Mouse (Mus musculus): ENCODE results near the gene Izumo4. TPM values are rescaled to one million over a fixed set of nuclear protein-coding genes. Genes with fewer than 3 reads are reported as not detected.

Gene Izumo4
- polyA plus RNA-seq, 1 experiment from 2014 or later: 15.5 TPM

DNA sequence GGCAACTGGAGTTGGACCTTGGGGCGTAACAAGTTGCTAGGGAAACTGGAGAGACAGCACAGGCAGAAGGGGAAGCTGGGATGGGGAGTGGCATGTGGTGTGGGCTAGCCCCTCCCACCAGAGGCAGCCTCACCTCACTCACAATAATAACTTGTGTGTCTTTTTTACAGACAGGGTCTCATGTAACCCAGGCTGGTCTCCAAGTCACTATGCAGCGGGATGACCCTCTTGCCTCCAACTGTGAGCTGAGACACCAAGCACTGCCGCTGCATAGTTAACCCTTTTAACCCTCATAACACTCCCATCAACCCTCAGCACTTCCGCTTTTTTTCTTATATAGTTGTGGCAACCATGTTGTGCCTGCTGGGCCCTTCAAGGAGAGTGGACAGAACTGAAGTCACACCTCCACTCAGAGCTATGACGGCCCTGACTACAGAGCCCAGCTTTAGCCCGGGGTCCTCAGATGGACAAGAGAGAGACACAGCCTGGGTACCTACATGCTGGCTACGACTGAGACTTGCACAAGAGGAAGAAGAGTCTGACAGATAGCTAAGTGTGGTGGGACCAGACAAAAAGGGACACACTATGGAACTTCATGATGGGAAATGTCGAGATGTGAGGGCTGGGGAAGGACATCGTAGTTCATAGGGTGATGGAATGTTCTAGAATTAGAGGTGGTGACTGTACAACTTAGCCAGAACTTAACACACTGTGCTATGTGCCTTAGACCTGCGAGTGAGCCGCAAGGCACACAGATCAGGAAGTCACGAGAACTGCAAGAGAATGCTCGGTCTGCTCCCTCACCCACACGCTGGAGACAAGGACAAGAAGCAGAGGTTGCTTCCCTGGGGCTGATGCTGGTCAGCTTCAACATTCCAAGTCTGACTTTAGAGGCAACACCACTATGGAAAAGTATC is 9.5 kb upstream of the Izumo4 start:
- no peaks in the 10 kb centered on the region for H3K9me3 ChIP-seq (ENCODE audit: control insufficient read depth, low read length)
- no peaks in the 10 kb centered on the region for H3K4me1 ChIP-seq (replicated peaks; ENCODE audit: control insufficient read depth, insufficient read depth, low read length)
- 81% methylated on average over 14 of the region's 14 CpGs for WGBS
- no peak for ATAC-seq (replicated peaks; ENCODE audit: low FRiP score, low TSS enrichment, low read depth)
- H3K27ac ChIP-seq (ENCODE audit: low read depth): no peak overlapping the region
- H3K36me3 ChIP-seq (ENCODE audit: control insufficient read depth, insufficient read depth, low read length): peaks cover 42% of the 10 kb centered on the region
- H3K27me3 ChIP-seq (replicated peaks; ENCODE audit: control insufficient read depth, insufficient read depth, low read length): no peaks in the 10 kb centered on the region
- DNase-seq (ENCODE audit: low spot score): no peak
- no peak overlapping the region for H3K4me3 ChIP-seq (ENCODE audit: low read depth, low read length)
- H3K4me2 ChIP-seq (ENCODE audit: low read length): no peak overlapping the region
- no peak overlapping the region for H3K9ac ChIP-seq (ENCODE audit: low read length)

GRCm38 (mm10) chr10:80693401-80694045 is 8.5 kb upstream of the Izumo4 start:
- WGBS: 93% methylated on average over 12 of the region's 12 CpGs
- Histone ChIP-seq H3K4me2 (ENCODE audit: low read length) (no peak overlapping the region), H3K4me3 (ENCODE audit: low read depth, low read length) (no peak overlapping the region), H3K9me3 (ENCODE audit: control insufficient read depth, low read length) (no peaks in the 10 kb centered on the region), H3K4me1 (replicated peaks; ENCODE audit: control insufficient read depth, insufficient read depth, low read length) (no peaks in the 10 kb centered on the region), H3K36me3 (ENCODE audit: control insufficient read depth, insufficient read depth, low read length) (peaks cover 40% of the 10 kb centered on the region), H3K9ac (ENCODE audit: low read length) (no peak overlapping the region), H3K27ac (ENCODE audit: low read depth) (no peak overlapping the region), H3K27me3 (replicated peaks; ENCODE audit: control insufficient read depth, insufficient read depth, low read length) (no peaks in the 10 kb centered on the region)
- ATAC-seq (replicated peaks; ENCODE audit: low FRiP score, low TSS enrichment, low read depth) (no peak), DNase-seq (ENCODE audit: low spot score) (no peak)

GRCm38 (mm10) chr10:80694159-80694938 is 7.6 kb upstream of the Izumo4 start:
- Histone ChIP-seq H3K9ac (ENCODE audit: low read length) (no peak overlapping the region), H3K4me1 (replicated peaks; ENCODE audit: control insufficient read depth, insufficient read depth, low read length) (no peaks in the 10 kb centered on the region), H3K9me3 (ENCODE audit: control insufficient read depth, low read length) (no peaks in the 10 kb centered on the region), H3K27ac (ENCODE audit: low read depth) (no peak overlapping the region), H3K4me2 (ENCODE audit: low read length) (no peak overlapping the region), H3K4me3 (ENCODE audit: low read depth, low read length) (no peak overlapping the region), H3K36me3 (ENCODE audit: control insufficient read depth, insufficient read depth, low read length) (peaks cover 33% of the 10 kb centered on the region), H3K27me3 (replicated peaks; ENCODE audit: control insufficient read depth, insufficient read depth, low read length) (no peaks in the 10 kb centered on the region)
- DNase-seq (ENCODE audit: low spot score) (no peak), ATAC-seq (replicated peaks; ENCODE audit: low FRiP score, low TSS enrichment, low read depth) (no peak)
- 88% methylated on average over 13 of the region's 13 CpGs for WGBS

DNA sequence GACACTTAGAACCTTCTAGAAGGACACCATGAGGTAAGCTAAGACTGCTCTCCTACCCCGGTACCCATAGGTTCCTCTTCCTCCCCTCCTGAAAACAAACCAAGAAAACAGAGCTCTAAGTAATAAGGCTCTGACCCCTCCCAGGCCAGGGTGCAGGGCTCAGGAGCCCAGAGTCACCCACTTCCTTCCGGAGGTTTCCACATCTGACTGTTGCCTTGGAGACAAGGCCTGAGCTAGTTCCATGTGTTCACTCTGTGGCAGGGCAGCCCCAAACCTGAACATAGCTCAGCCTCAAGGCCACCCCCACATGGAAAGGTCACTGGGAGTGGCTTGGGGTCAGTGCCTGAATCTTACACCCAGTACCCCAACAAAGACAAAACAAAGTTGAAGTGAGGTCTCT is 6.8 kb upstream of the Izumo4 start:
- Histone ChIP-seq H3K36me3 (ENCODE audit: control insufficient read depth, insufficient read depth, low read length) (peaks cover 25% of the 10 kb centered on the region), H3K27me3 (replicated peaks; ENCODE audit: control insufficient read depth, insufficient read depth, low read length) (no peaks in the 10 kb centered on the region), H3K9ac (ENCODE audit: low read length) (no peak overlapping the region), H3K4me1 (replicated peaks; ENCODE audit: control insufficient read depth, insufficient read depth, low read length) (peaks cover 5% of the 10 kb centered on the region; the same call in 1 of the 2 replicates), H3K4me2 (ENCODE audit: low read length) (no peak overlapping the region), H3K9me3 (ENCODE audit: control insufficient read depth, low read length) (no peaks in the 10 kb centered on the region), H3K4me3 (ENCODE audit: low read depth, low read length) (no peak overlapping the region), H3K27ac (ENCODE audit: low read depth) (no peak overlapping the region)
- ATAC-seq (replicated peaks; ENCODE audit: low FRiP score, low TSS enrichment, low read depth) (no peak), DNase-seq (ENCODE audit: low spot score) (no peak)
- WGBS: 59% methylated on average over 2 of the region's 2 CpGs

DNA sequence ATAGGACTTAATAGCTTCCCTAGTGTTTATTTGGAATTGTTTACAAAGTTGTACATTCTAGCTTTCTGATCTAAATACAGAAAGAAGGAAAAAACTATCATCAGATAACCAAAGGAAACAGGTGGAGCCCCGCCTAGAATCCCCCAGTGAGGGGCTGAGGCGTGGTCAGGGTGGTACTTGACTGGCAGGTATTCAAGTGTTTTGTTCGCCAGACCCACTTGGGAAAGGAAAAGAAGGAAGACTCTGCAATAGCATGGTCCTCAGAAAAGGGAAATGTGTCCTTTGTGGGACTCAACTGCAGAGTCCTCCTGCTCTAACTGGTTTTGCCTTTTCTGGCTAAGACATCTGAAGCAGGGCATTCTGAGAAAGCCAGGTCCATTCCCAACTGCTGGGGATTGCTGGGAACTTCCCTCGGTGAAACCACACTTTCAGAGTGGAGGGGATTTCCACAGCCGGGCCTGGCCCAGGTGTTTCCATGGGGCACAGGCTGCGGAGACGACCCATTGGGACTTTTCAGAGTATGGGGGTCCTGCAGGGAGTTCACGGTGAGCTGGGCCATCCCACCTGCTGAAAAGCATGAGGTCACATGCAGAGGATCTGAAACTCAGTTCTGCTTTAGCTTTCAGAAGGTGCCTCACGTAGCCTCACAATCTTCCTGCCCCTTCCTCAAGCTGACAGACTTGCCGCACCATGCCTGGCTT is 6.0 kb upstream of the Izumo4 start:
- ATAC-seq (replicated peaks; ENCODE audit: low FRiP score, low TSS enrichment, low read depth): no peak
- H3K27ac ChIP-seq (ENCODE audit: low read depth): 0 out of 2 replicates have a peak overlapping the region, but pooled peaks have one; percentile 38
- WGBS: 71% methylated on average over 10 of the region's 10 CpGs
- H3K9ac ChIP-seq (ENCODE audit: low read length): 0 out of 2 replicates have a peak overlapping the region, but pooled peaks have one; percentile 5
- H3K4me1 ChIP-seq (replicated peaks; ENCODE audit: control insufficient read depth, insufficient read depth, low read length): peaks cover 12% of the 10 kb centered on the region
- peaks cover 17% of the 10 kb centered on the region for H3K36me3 ChIP-seq (ENCODE audit: control insufficient read depth, insufficient read depth, low read length)
- no peak for DNase-seq (ENCODE audit: low spot score)
- H3K4me3 ChIP-seq (ENCODE audit: low read depth, low read length): no peak overlapping the region
- H3K9me3 ChIP-seq (ENCODE audit: control insufficient read depth, low read length): no peaks in the 10 kb centered on the region
- H3K27me3 ChIP-seq (replicated peaks; ENCODE audit: control insufficient read depth, insufficient read depth, low read length): no peaks in the 10 kb centered on the region
- H3K4me2 ChIP-seq (ENCODE audit: low read length): no peak overlapping the region

- Histone ChIP-seq H3K9me3 (ENCODE audit: control insufficient read depth, low read length) (no peaks in the 10 kb centered on the region), H3K27me3 (replicated peaks; ENCODE audit: control insufficient read depth, insufficient read depth, low read length) (no peaks in the 10 kb centered on the region), H3K4me1 (replicated peaks; ENCODE audit: control insufficient read depth, insufficient read depth, low read length) (peaks cover 14% of the 10 kb centered on the region), H3K9ac (ENCODE audit: low read length) (peak overlapping the region; percentile 5; the same call in 1 of the 2 replicates), H3K36me3 (ENCODE audit: control insufficient read depth, insufficient read depth, low read length) (peaks cover 13% of the 10 kb centered on the region; the same call in 1 of the 2 replicates), H3K4me2 (ENCODE audit: low read length) (no peak overlapping the region), H3K4me3 (ENCODE audit: low read depth, low read length) (no peak overlapping the region), H3K27ac (ENCODE audit: low read depth) (0 out of 2 replicates have a peak overlapping the region, but pooled peaks have one; percentile 38)
- WGBS: 63% methylated on average over 11 of the region's 12 CpGs
- no peak for ATAC-seq (replicated peaks; ENCODE audit: low FRiP score, low TSS enrichment, low read depth)
- no peak for DNase-seq (ENCODE audit: low spot score)
Observed at GRCm38 (mm10) chr10:80696502-80697392, 5.2 kb upstream of the Izumo4 start.

DNA sequence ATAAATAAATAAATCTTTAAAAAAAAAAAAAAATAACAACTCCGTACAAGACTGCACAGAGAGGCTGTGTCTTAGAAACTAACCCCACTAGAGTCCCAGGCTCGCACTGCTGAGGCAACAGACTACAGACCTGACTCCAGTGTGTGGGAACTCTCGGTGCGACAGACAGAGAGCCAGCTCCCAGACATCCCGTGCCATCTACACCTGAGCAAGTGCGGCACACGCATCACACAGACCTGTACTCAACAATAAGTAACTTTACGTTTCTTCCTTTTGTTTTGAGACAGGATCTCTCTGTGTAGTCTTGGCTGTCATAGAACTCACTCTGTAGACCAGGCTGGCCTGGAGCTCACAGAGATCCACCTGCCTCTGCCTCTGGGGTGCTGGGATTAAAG is 4.6 kb upstream of the Izumo4 start:
- H3K9me3 ChIP-seq (ENCODE audit: control insufficient read depth, low read length): no peaks in the 10 kb centered on the region
- H3K9ac ChIP-seq (ENCODE audit: low read length): no peak overlapping the region
- H3K27ac ChIP-seq (ENCODE audit: low read depth): no peak overlapping the region
- H3K27me3 ChIP-seq (replicated peaks; ENCODE audit: control insufficient read depth, insufficient read depth, low read length): no peaks in the 10 kb centered on the region
- peaks cover 13% of the 10 kb centered on the region; the same call in 1 of the 2 replicates for H3K36me3 ChIP-seq (ENCODE audit: control insufficient read depth, insufficient read depth, low read length)
- H3K4me3 ChIP-seq (ENCODE audit: low read depth, low read length): no peak overlapping the region
- 92% methylated on average over 8 of the region's 8 CpGs for WGBS
- H3K4me1 ChIP-seq (replicated peaks; ENCODE audit: control insufficient read depth, insufficient read depth, low read length): peaks cover 14% of the 10 kb centered on the region
- DNase-seq (ENCODE audit: low spot score): no peak
- no peak for ATAC-seq (replicated peaks; ENCODE audit: low FRiP score, low TSS enrichment, low read depth)
- no peak overlapping the region for H3K4me2 ChIP-seq (ENCODE audit: low read length)

Data from intestine, embryonic 14.5 days (tissue).